Mouse (Mus musculus) right cerebral cortex, postnatal 10 days (tissue): Measurements from ENCODE around the gene Crebl2.

ENCODE experiments used
- DNase-seq, 2 experiments: peaks; one replicate each; pipeline ENCODE4 v3.0.0; 2021; ENCODE audit warnings: low spot score in 2 of 2

The Crebl2 gene

GRCm38 (mm10) chr6:134872236-134872635, 42.3 kb downstream of the Crebl2 start:
- no peak for DNase-seq

- no peak for DNase-seq
Measured at GRCm38 (mm10) chr6:134873018-134873417, 43.1 kb downstream of the Crebl2 start.

GRCm38 (mm10) chr6:134876795-134877194, 46.8 kb downstream of the Crebl2 start:
- no peak for DNase-seq

- DNase-seq = no peak
Measured at GRCm38 (mm10) chr6:134877276-134877675, 47.3 kb downstream of the Crebl2 start.

GRCm38 (mm10) chr6:134877892-134878291, 47.9 kb downstream of the Crebl2 start:
- no peak for DNase-seq

- DNase-seq = no peak
Measured at GRCm38 (mm10) chr6:134879556-134879955, 49.6 kb downstream of the Crebl2 start.

- DNase-seq = no peak
Measured at GRCm38 (mm10) chr6:134880046-134880445, 50.1 kb downstream of the Crebl2 start.

- DNase-seq = no peak
Measured at GRCm38 (mm10) chr6:134883661-134884060, 53.7 kb downstream of the Crebl2 start.

GRCm38 (mm10) chr6:134885515-134885914, 55.6 kb downstream of the Crebl2 start:
- no peak for DNase-seq

- DNase-seq = no peak
Measured at GRCm38 (mm10) chr6:134886475-134886874, 56.5 kb downstream of the Crebl2 start.

- DNase-seq = peak; percentile 36 to 56
Measured at GRCm38 (mm10) chr6:134887008-134887407, 57.1 kb downstream of the Crebl2 start.

GRCm38 (mm10) chr6:134887711-134888449, 57.9 kb downstream of the Crebl2 start:
- DNase-seq = peak; percentile 93 to 97

- DNase-seq = peak; percentile 86 to 92
Measured at GRCm38 (mm10) chr6:134888563-134889017, 58.6 kb downstream of the Crebl2 start.

- no peak for DNase-seq
Measured at GRCm38 (mm10) chr6:134889763-134890162, 59.8 kb downstream of the Crebl2 start.

GRCm38 (mm10) chr6:134890436-134890835, 60.5 kb downstream of the Crebl2 start:
- DNase-seq = no peak

- no peak for DNase-seq
Measured at GRCm38 (mm10) chr6:134896570-134897436, 66.8 kb downstream of the Crebl2 start.

- DNase-seq = peak; percentile 95 to 96
Measured at GRCm38 (mm10) chr6:134897443-134898094, 67.6 kb downstream of the Crebl2 start.

- peak; percentile 91 to 93 for DNase-seq
Measured at GRCm38 (mm10) chr6:134898095-134898965, 68.4 kb downstream of the Crebl2 start, which contains the start of gene Gpr19. Gene Gpr19 (minus strand): TSS chr6:134898578.

- DNase-seq = no peak
Measured at GRCm38 (mm10) chr6:134903368-134903767, 73.4 kb downstream of the Crebl2 start.

- DNase-seq = no peak
Measured at GRCm38 (mm10) chr6:134903891-134904884, 74.2 kb downstream of the Crebl2 start.
